Mouse (Mus musculus) forebrain, embryonic 11.5 days (tissue): ENCODE measurements around the gene Mid1ip1. TPM values are rescaled to one million over a fixed set of nuclear protein-coding genes. Genes with fewer than 3 reads are reported as not detected.

Experiments used
- ATAC-seq: fragments of 200-750 bp; cut with Nextera tagmentation; replicated peaks from 2 replicates; pipeline ENCODE4 v1.8.0; 2017; ENCODE audit warnings: moderate TSS enrichment; ENCODE audit not compliant: low FRiP score
- DNase-seq: peaks from one replicate; pipeline ENCODE4 v3.0.0-alpha.2; 2017; ENCODE audit warnings: low spot score
- H3K27ac ChIP-seq: fragments of 300-500 bp; sonication (generic); 2 replicates; pipeline ENCODE4 v1.5.1; 2014; ENCODE audit warnings: low read depth, low read length
- H3K27me3 ChIP-seq: fragments of 300-500 bp; sonication (generic); 2 replicates; pipeline ENCODE4 v1.6.1; 2014; ENCODE audit warnings: mild to moderate bottlenecking, low read length, mixed read lengths; ENCODE audit not compliant: control insufficient read depth, insufficient read depth
- H3K36me3 ChIP-seq: fragments of 300-500 bp; sonication (generic); 2 replicates; pipeline ENCODE4 v1.6.1; 2014; ENCODE audit warnings: mild to moderate bottlenecking, low read length, moderate library complexity, mixed read lengths; ENCODE audit not compliant: control insufficient read depth, insufficient read depth
- H3K4me1 ChIP-seq: fragments of 300-500 bp; sonication (generic); replicated peaks from 2 replicates; pipeline ENCODE4 v1.6.1; 2014; ENCODE audit warnings: low read length, mixed read lengths; ENCODE audit not compliant: control insufficient read depth, insufficient read depth
- H3K4me2 ChIP-seq: fragments of 300-500 bp; sonication (generic); 2 replicates; pipeline ENCODE4 v1.6.1; 2014; ENCODE audit warnings: low read depth, mild to moderate bottlenecking, low read length, moderate library complexity, mixed read lengths; ENCODE audit not compliant: severe bottlenecking
- H3K4me3 ChIP-seq: fragments of 300-500 bp; sonication (generic); 2 replicates; pipeline ENCODE4 v1.5.1; 2014; ENCODE audit warnings: low read depth, low read length
- H3K9ac ChIP-seq: fragments of 300-500 bp; sonication (generic); 2 replicates; pipeline ENCODE4 v1.6.1; 2014; ENCODE audit warnings: low read length
- H3K9me3 ChIP-seq: fragments of 300-500 bp; sonication (generic); 2 replicates; pipeline ENCODE4 v1.6.1; 2016; ENCODE audit warnings: low read length, mixed read lengths; ENCODE audit not compliant: control insufficient read depth
- WGBS: fragments of 180-500 bp; shearing (Covaris S2); extraction: QIAGEN DNeasy Blood & Tissue Kit; methylation state at CpG from one replicate; pipeline ENCODE4 v1.1.7; 2014; 5-methylcytosine and 5-hydroxymethylcytosine counted together
- polyA plus RNA-seq: library from polyadenylated mRNA; unstranded; fragments of >200 nt; fragmentation: Nextera tagmentation; extraction: Ambion mirVana; gene quantifications from 2 replicates; pipeline ENCODE4 v1.2.1, GENCODE M21; 2014

Mid1ip1 gene
- polyA plus RNA-seq, 1 experiment from 2014 or later = 50.2 TPM

DNA sequence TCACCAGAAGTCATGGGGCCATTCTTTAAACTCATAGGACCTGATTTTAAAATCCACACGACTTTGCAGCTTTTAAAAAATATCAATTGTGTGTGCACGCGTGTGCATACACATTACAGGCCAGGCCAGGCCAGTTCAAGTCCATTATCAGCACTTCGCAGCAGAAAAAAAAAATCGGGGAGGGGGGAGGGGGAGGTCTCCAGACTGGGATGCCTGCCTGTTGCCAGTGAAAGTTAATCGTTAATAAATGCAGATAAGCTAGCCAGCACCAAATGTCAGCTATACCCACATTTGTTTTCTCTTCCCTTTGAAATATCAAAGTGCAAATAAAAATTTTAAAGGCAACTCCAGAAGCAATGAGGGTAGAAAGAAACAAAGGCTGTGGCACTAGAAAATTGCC, 5.6 kb downstream of the Mid1ip1 start:
- no peaks in the 10 kb centered on the region for H3K9me3 ChIP-seq
- no peaks in the 10 kb centered on the region for H3K27me3 ChIP-seq
- 25% methylated on average over 6 of the region's 6 CpGs for WGBS
- no peaks in the 10 kb centered on the region for H3K4me1 ChIP-seq
- no peak for DNase-seq
- H3K4me3 ChIP-seq = no peak overlapping the region
- no peak overlapping the region for H3K27ac ChIP-seq
- no peaks in the 10 kb centered on the region for H3K36me3 ChIP-seq
- no peak overlapping the region for H3K9ac ChIP-seq
- peak overlapping the region; percentile 31; the same call in 1 of the 2 replicates for H3K4me2 ChIP-seq
- no peak for ATAC-seq

DNA sequence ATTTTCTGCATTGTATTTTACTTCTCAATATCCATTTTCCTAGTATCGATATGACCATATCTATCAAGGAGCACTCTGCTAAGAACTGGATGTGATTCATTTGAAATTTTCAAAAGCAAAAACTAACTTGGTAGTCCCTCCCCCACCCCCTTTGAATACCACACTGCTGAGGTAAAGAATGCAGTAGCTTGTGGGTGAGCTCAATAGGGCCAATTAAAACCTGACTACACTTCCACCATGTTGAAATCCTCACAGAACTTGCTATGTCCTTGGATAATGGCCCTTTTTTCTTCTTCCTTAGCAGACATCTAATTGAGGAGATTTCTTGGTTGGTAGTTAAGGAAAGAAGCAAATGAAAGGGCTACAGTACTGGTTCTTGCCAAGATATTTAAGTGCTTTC, 9.8 kb downstream of the Mid1ip1 start:
- peak; percentile 79; the same call in 1 of the 2 replicates for ATAC-seq
- Histone ChIP-seq H3K4me2 (no peak overlapping the region), H3K27me3 (no peaks in the 10 kb centered on the region), H3K27ac (0 out of 2 replicates have a peak overlapping the region, but pooled peaks have one; percentile 6), H3K4me3 (no peak overlapping the region), H3K9me3 (no peaks in the 10 kb centered on the region), H3K36me3 (no peaks in the 10 kb centered on the region), H3K4me1 (no peaks in the 10 kb centered on the region), H3K9ac (no peak overlapping the region)
- 67% methylated on average over 1 of the region's 1 CpGs for WGBS
- DNase-seq = no peak

DNA sequence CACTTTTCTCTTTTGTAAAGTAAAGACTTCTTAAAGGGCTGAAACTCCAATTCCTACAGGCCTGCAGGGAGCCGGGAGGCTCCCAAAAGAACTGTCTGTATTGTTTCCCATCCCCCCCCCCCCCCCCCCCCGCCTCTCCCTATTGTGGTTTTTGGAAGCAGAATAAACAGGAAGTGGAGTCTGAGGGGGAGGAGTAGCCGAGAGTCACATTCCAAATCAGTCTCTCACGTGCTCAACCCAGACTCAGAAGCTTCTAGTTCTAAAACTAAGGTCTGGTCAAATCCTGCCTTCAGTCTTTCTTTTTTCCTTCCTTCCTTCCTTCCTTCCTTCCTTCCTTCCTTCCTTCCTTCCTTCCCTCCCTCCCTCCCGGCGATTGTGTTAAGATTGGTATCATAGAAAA, 14.7 kb downstream of the Mid1ip1 start:
- no peak overlapping the region for H3K4me2 ChIP-seq
- no peaks in the 10 kb centered on the region for H3K27me3 ChIP-seq
- no peaks in the 10 kb centered on the region for H3K9me3 ChIP-seq
- ATAC-seq (no peak), DNase-seq (no peak)
- H3K27ac ChIP-seq = no peak overlapping the region
- 20% methylated on average over 6 of the region's 6 CpGs for WGBS
- no peaks in the 10 kb centered on the region for H3K36me3 ChIP-seq
- H3K9ac ChIP-seq = no peak overlapping the region
- no peak overlapping the region for H3K4me3 ChIP-seq
- no peaks in the 10 kb centered on the region; the same call in 1 of the 2 replicates for H3K4me1 ChIP-seq

DNA sequence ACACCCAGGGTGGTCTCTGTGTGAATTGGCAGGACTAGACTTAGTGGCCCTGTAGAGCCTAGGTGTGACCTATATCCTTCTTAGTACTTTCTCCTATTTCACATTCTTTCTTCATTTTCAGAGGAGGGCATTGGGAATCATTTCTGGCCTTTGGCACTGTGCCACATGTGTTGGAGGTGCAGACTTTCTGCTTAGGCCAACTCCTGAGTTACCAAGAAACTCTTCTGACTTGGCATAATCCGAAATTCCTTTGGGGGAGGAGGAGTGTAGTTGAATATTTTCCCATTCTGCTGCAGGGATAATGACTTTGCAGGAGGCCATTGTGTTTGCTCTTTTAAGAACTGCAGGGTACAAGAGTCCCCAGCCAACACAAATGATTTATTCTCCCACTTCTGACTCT, 19.6 kb downstream of the Mid1ip1 start:
- H3K4me1 ChIP-seq = no peaks in the 10 kb centered on the region; the same call in 1 of the 2 replicates
- no peaks in the 10 kb centered on the region for H3K27me3 ChIP-seq
- DNase-seq = no peak
- WGBS = 14% methylated on average over 1 of the region's 1 CpGs
- no peak overlapping the region for H3K4me2 ChIP-seq
- H3K27ac ChIP-seq = no peak overlapping the region
- ATAC-seq = no peak
- no peak overlapping the region for H3K9ac ChIP-seq
- no peaks in the 10 kb centered on the region for H3K36me3 ChIP-seq
- no peak overlapping the region for H3K4me3 ChIP-seq
- no peaks in the 10 kb centered on the region for H3K9me3 ChIP-seq

DNA sequence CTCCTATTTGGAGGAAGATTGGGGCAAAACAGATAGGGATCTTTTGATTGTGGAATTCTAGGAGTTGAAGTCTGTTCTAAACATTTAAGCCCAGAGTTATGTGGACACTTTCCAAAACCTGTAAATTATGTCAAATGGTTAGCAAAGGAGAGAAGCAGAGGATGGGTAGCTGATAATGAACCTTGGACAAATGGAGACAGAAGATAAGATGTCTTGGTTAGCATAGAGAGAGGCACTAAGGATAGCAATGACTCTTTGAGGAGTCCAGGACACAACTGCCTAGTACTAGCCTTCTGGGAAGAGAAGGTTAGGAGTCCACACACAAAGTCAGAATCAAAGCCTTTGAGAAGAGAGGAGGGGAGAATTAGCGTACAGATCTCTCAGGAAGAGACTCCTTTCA, 20.1 kb downstream of the Mid1ip1 start:
- no peaks in the 10 kb centered on the region for H3K36me3 ChIP-seq
- 47% methylated on average over 1 of the region's 1 CpGs for WGBS
- no peak for ATAC-seq
- H3K4me1 ChIP-seq = no peaks in the 10 kb centered on the region; the same call in 1 of the 2 replicates
- H3K9ac ChIP-seq = no peak overlapping the region
- no peaks in the 10 kb centered on the region for H3K27me3 ChIP-seq
- H3K4me3 ChIP-seq = no peak overlapping the region
- H3K4me2 ChIP-seq = no peak overlapping the region
- no peak overlapping the region for H3K27ac ChIP-seq
- H3K9me3 ChIP-seq = no peaks in the 10 kb centered on the region
- DNase-seq = no peak

DNA sequence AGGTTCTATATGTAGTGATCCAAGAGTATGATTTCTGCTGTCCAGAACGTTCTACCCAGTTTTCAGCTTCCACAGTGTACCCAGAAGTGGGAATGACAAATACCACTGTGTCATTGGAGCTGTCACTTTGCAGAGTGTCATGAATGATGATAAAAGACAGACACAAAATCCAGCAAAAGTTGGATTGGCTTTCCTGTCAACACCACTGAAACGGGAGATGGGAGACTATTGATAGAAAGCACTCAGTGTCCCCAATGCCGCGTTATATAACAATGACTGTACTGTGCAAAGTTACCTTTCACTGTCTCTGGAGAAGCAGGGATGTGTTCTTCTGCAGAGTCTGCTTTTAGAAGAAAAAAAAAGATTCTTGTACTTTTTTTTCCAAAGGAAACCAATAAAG, 44.1 kb downstream of the Mid1ip1 start:
- WGBS = 90% methylated on average over 4 of the region's 4 CpGs
- no peaks in the 10 kb centered on the region for H3K36me3 ChIP-seq
- H3K9ac ChIP-seq = no peak overlapping the region
- H3K4me3 ChIP-seq = no peak overlapping the region
- H3K9me3 ChIP-seq = no peaks in the 10 kb centered on the region
- DNase-seq (no peak), ATAC-seq (no peak)
- H3K27me3 ChIP-seq = no peaks in the 10 kb centered on the region; the same call in 1 of the 2 replicates
- no peak overlapping the region for H3K27ac ChIP-seq
- H3K4me1 ChIP-seq = no peaks in the 10 kb centered on the region
- H3K4me2 ChIP-seq = no peak overlapping the region

DNA sequence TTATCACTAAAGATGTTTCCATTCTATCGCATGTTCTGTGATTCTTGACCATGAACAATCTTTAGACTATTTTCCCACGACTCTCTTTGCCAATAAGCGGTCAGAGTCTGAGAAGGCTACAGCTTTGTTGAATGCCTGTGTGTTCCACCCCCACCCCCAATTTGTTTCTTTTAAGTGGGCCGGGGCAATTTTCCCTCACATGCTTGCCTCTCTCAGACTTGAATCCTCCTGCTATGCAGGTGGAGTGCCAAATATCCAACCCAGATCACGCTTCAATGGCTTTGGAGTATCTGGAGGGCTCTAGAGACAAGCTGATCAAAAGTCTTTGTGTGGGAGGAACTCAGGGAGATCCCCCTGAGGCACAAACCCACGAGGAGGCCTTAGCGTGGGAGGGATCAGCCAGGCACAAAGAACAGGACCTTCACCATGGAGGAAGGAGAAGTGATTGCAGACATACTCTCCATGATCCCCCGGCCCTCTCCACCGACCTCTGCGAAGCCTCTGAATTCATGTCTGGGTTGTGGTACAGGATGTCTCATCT, 48.7 kb downstream of the Mid1ip1 start:
- Histone ChIP-seq H3K36me3 (no peaks in the 10 kb centered on the region), H3K4me1 (no peaks in the 10 kb centered on the region), H3K4me3 (no peak overlapping the region), H3K9ac (no peak overlapping the region), H3K4me2 (no peak overlapping the region), H3K27me3 (no peaks in the 10 kb centered on the region; the same call in 1 of the 2 replicates), H3K27ac (no peak overlapping the region), H3K9me3 (no peaks in the 10 kb centered on the region)
- no peak for ATAC-seq
- no peak for DNase-seq
- WGBS = 64% methylated on average over 10 of the region's 10 CpGs

Other genes starting within 250 kb of the Mid1ip1 start
- 86.8 and 87.0 TPM in 2 replicates for gene Tspan7, start 229.9 kb upstream of the Mid1ip1 start, polyA plus RNA-seq